Mouse (Mus musculus) urinary bladder, adult 18-20 months (tissue): ENCODE data around the gene Cnn2.
A peak's percentile ranks its signal among the peaks of the same experiment; 100 is the strongest.
"Not testable (repeated sequence)": the region's sequence is repeated elsewhere in the genome, so short reads cannot be mapped to it uniquely, and the experiment has no call there.

Source experiments
- DNase-seq, 2 experiments: peaks; one replicate each; pipeline ENCODE4 v3.0.0; 2022; ENCODE audit warnings: low spot score in 2 of 2, mixed read lengths in 2 of 2

Gene Cnn2

DNA sequence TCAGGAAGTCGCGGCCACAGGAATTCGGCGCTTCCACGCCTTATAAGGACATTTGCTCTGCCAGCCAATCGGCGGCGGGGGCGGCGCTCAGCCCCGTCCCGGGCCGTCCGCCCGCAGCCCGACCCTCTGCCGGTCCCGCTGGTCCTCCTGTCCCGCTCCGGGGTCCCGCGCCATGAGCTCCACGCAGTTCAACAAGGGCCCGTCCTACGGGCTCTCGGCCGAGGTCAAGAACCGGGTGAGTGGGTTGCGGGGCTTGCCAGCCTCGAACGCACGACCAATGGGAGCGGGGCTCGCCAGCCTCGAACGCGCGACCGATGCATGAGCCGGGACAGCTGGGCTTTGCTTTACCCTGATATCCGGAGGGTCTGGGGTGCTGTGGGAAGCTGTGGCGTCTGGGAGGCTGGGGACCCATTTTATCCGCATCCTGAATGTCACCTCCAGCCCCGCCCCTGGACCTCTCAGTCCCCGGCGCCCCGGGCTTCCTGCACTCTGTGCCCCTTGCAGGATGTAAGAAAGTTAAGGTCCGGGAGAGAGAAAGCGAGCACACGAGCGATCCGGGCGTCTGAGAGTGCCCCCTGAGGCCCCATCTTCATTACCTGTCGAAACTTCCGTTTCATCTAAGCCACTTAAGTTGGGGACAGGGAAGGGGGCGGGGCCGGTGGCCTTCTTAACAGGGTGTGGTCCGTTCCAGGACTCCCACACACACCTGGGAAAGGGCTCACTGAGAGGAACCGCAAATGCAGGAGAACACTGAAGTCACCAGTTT lies at the start of gene Cnn2:
Gene Cnn2 (plus strand): TSS at position 79 of the 766 bp plus-strand sequence.
- peak; percentile 43 to 53 for DNase-seq

- DNase-seq, result no peak
Observed at GRCm38 (mm10) chr10:79940749-79941148, 47.6 kb upstream of the Cnn2 start.

DNA sequence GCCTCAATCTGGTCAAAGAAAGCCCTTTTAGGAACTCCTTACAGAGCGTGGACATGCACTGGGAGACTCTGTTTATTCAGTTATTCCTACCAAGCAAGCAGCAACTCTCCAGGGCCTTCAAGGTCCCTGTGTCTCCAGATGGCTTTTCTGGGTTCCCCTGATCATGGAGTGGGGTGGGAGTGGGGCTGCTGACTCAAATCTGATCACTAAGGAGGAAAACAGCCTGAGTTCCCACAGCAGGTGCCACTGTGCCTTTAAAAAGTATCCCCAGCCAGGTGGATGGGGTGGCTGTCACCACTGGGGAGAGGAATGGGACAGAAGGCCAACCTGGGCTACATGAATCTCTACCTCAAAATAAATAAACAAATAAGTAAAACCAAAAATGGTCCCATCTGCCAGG lies 45.4 kb upstream of the Cnn2 start:
- no peak for DNase-seq

DNA sequence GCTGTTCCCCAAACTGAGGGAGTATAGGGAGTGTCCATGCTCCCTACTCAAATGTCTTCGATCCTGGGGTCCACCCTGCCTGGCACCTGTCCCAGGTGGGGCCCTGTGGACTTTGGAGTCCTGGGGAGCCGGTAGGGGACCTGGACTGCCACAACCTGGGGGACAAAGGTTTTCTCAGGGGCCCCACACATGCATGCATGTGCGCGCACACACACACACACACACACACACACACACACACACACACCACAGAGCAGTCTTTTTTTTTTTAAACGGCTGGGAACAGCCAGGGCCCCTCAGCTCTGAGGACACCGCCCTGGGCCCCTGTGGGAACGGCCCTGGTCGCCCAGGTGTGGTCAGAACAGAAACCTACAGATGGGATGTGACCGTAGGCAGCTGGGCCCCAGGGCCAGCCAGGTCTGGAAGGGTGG lies 44.9 kb upstream of the Cnn2 start:
- DNase-seq, result no peak

DNA sequence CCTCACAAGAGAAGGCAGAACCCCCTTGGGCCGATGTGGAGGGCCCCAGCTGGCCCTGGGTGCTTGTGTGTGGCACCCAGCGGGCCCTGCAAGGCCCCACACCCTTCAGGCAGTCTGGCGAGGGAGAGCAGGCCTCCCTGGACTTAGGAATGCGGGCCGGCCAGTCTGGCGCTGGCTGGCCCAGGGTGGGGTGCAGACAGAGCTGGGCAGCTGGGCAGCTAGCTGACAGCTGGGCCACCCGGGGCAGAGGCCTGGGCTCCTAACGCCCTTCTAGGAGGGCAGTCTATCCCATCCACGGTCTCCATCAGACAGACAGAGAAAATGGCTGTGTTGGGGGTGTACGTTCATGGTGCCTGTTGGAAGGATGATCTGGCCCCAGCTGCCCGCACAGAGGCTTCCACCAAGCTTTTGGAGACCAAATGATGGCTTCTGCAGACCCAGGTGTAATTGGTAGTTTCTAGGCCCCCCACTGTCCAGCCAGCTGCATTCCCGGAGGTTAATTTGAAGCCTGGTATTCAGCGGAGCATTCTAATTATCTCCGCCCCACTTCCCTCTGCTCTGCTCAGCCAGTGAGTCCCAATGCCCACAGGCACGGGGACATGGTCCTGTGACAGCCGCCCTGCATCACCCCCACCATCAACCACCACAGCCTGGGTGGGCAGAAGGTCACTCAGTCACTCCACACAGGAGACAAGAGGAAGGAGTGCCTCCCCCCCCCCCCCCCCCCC lies 42.7 kb upstream of the Cnn2 start:
- DNase-seq, result peak in 1 of 2 experiments; percentile 60

DNA sequence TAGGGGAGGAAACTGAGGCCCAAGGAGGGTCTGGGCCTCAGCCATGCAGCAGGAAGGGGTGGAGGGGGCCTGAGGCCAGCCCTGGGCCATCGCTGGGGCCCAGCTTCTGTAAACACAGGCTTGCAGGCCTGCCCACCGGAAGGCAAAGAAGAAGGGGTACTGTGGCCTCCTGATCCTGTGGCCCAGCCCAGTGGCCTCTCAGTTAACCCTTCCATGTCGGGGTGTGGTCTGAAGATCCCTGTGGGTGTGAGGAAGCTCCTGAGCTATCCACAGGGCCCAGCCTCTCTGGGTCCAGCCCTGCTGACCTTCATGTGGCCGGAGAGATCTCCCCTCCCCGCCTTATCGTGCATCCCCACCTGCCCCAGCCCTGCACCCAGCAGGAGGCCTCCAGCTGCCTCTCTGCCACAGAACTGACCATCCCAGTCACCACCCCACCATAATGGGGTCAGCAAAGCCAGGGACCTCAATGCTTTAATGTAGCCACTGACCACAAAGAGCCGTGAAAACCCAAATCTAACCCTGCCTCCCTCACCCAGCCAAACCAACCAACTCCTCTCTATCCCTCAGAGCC lies 41.5 kb upstream of the Cnn2 start:
- DNase-seq, result no peak

- no peak for DNase-seq
Observed at GRCm38 (mm10) chr10:79947502-79947901, 40.9 kb upstream of the Cnn2 start.

DNA sequence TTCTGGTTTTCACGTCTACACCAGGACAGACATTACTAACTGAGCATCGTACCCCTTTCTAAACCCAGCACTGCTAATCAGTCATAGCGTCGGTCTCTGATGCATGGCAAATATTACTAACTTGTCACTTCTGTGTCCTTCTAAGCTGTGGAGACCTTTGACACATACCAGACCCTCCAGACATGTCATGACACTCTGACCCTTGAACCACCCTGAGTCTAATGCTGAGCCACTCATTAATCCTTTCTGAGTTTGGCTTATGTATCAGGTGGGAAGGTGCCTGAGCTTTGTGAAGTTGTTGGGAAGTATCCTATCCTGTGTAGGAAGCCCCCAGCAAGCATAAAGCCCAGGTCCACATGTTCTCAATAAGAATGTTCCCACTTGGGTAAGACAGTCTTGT lies 38.5 kb upstream of the Cnn2 start:
- DNase-seq, result no peak

DNA sequence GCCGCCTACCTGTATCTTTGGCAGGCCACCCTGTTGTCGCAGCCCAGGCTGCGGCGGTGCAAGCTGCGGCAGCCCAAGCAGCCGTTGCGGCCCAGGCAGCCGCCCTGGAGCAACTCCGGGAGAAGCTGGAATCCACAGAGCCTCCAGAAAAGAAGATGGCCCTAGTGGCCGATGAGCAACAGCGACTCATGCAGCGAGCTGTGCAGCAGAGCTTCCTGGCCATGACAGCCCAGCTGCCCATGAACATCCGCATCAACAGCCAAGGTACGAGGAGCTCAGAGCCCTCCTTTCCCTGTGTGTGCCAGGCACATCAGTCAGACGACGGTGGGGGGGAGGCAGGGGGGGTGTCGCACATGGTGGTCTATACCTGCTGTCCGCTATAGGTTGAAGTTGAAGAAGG lies 37.7 kb upstream of the Cnn2 start:
- DNase-seq, result no peak

DNA sequence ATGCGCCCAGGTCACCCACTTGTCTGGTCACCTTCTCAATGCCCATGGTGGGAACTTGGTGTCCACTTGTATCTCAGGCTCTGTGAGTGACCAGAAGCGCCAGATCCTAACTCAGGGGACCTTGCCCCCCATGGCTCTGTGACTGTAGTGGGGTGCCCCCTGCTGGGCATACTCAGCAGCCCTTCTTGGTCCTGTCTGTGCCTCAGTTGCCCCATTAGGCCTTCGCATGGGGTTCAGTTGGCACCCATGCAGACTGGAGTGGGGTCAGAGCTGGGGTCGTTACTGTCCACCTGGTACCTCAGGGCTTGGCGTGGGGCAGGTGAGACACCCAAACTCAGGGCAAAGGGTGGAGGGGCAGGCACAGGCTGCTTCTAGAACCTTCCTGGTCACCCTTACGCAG lies 34.4 kb upstream of the Cnn2 start:
- DNase-seq, result no peak

- DNase-seq, result no peak
Observed at GRCm38 (mm10) chr10:79955691-79956090, 32.7 kb upstream of the Cnn2 start.

DNA sequence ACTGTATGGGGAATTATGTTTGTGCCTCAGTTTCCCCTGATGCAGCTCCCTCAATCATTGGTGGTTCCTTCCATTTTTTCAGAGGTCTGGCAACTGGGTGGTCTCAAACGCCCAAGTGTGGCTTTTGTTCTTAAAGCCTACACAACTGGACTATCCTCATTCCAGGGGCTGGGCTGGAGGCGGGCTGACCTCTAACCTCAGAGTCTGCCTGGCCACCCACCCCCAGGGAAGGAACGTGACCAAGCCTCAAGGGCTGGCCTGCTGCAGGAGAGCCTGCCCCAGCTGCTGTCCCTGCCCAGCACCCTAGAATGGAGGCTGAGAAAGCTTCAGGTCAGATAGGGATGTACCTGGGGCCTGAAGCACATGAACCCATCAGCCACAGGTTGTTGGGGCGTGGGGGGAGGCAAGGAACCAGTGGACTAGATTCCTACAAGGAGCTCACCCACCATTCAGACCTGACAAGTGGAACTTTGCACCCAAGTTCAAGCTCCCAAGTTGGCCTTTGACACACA lies 31.7 kb upstream of the Cnn2 start:
- no peak for DNase-seq

DNA sequence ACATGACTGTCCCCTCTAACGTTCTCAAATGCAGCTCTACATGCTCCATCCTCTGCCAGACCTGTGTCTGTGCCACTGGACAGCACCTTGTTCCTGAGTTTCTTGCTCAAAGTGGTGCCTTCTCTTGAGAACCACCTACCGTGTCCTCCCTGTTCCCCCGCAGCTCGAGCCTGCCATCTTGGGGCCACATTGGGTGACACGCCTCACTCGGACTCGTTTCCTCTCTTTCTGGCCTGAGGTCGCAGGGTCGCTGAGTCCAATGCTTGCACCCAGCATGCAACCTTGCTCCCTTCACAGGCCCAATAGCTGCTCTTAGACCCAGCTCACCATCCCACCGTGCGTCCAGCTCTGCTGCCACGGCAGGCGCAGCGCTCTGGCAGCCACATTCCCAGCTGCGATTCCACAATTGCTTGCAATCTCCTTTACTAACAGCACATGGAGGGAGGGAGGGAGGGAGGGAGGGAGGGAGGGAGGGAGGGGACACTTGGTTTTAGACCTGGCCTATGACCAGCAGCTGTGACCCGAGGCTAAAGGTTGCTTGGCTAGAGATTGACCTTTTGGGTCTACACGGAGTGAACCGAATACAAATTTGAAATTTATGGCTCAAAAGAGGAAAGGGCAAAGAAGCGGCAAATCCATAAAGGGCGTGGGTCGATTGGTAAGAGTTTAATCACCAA lies 30.1 kb upstream of the Cnn2 start:
- DNase-seq, result peak; percentile 75 to 81

- not testable (repeated sequence) for DNase-seq
Observed at GRCm38 (mm10) chr10:79959412-79959811, 29.0 kb upstream of the Cnn2 start.

GRCm38 (mm10) chr10:79959847-79960601 lies 28.4 kb upstream of the Cnn2 start, which contains the start of gene Wdr18:
Gene Wdr18 (plus strand): TSS chr10:79960152.
- DNase-seq, result peak; percentile 97 to 99

GRCm38 (mm10) chr10:79960671-79961294 lies 27.6 kb upstream of the Cnn2 start:
- DNase-seq, result no peak

DNA sequence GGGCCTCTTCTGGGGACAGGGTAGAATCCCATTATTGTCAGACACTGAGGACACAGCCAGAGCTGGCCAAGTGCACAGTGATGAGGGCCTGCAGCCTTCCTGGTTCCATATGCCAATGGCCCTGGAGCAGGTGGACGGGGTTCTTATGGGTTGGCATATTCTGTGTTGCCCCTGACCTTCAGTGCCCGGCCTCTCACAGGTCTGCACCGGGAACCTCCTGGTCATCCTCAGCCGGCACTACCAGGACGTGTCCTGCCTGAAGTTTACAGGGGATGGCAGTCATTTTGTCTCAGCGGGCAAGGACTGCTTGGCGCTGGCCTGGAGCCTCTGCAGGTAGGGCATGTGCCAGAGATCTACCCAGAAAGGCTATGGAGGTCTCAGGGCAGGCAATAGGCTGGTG lies 23.7 kb upstream of the Cnn2 start:
- DNase-seq, result no peak

DNA sequence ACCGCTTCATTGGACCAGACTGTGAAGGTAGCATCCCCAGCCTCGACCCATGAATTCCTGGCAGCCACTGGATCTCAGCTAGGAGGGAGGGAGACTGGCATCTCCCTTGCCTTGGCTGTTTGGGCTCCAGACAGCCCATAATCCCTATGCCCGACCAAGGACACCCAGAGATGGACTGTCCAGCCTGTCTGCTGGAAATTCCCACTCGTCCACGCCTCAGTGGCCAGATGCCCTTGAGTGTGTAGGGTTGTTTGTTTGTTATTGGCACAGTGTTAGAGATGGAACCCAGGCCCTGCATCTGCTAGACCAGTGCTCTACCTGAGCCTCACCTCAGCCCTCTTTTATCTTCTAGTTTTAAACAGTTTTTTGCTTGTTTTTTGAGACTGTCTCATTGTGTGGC lies 23.1 kb upstream of the Cnn2 start:
- DNase-seq, result no peak

DNA sequence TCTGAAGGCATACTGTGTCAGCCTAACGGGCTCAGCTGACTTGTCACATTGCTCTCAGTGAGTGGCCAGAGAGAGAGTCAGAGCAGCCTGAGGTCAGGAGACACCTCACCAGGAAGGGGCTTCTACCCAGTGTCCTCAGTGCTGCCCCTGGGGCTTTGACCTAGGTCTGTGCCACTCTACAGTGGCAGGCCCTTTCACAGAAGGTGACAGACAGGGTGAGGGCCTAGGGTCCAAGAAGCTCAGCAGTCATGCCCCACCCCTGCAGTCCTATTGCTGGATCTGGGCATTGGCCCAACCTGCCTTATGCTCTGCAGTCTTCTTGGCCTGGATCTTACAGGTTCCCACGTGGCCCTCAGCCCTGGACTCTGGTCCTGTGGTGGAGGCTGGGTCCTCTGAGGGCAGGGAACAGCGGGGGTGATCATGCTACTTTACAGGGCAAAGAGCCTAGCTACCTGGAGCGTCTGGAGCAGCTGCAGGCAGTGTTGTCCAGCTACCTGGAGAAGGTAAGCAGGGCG lies 21.4 kb upstream of the Cnn2 start:
- DNase-seq, result no peak

GRCm38 (mm10) chr10:79968181-79968580 lies 20.2 kb upstream of the Cnn2 start:
- no peak for DNase-seq
